Mouse (Mus musculus) MEL (cell line): ENCODE measurements around the gene Abhd17a. TPM values are rescaled to one million over a fixed set of nuclear protein-coding genes. Genes with fewer than 3 reads are reported as not detected.
A peak's percentile ranks its signal among the peaks of the same experiment; 100 is the strongest.

Experiments
- DNase-seq: peaks from one replicate; pipeline ENCODE4 v3.0.0; 2011; ENCODE audit warnings: low read depth, low spot score
- H3K27ac ChIP-seq: 2 replicates; pipeline ENCODE4 v1.5.1; 2012; ENCODE audit warnings: low read depth, mild to moderate bottlenecking, control low read depth, low read length, moderate library complexity; ENCODE audit not compliant: control insufficient read depth
- H3K27me3 ChIP-seq, 2 experiments: fragments of 150-350 bp in 1 of 2; sonication (generic) in 1 of 2; 2 replicates each; pipeline ENCODE4 v1.6.1; 2012; ENCODE audit warnings: low read length in 2 of 2, mild to moderate bottlenecking in 2 of 2, improper control_type of control experiment in 1 of 2, moderate library complexity in 1 of 2; ENCODE audit not compliant: insufficient read depth in 2 of 2, control insufficient read depth in 1 of 2
- H3K36me3 ChIP-seq, 2 experiments: 2 replicates each; pipeline ENCODE4 v1.6.1; 2012 to 2014; ENCODE audit warnings: low read length in 2 of 2, improper control_type of control experiment in 1 of 2, inconsistent platforms in 1 of 2, mild to moderate bottlenecking in 1 of 2; ENCODE audit not compliant: insufficient read depth in 2 of 2, control insufficient read depth in 1 of 2
- H3K4me1 ChIP-seq, 2 experiments: fragments of 150-350 bp in 1 of 2; sonication (generic) in 1 of 2; 2 replicates each; pipeline ENCODE4 v1.6.1; 2012; ENCODE audit warnings: low read length in 2 of 2, improper control_type of control experiment in 1 of 2, mild to moderate bottlenecking in 1 of 2; ENCODE audit not compliant: insufficient read depth in 2 of 2, control insufficient read depth in 1 of 2
- H3K4me3 ChIP-seq, 2 experiments: fragments of 150-350 bp in 1 of 2; sonication (generic) in 1 of 2; 2 replicates each; pipeline ENCODE4 v1.5.1; 2012; ENCODE audit warnings: low read depth in 2 of 2, low read length in 2 of 2, mild to moderate bottlenecking in 2 of 2, moderate library complexity in 2 of 2, control low read depth in 1 of 2, improper control_type of control experiment in 1 of 2; ENCODE audit not compliant: control insufficient read depth in 1 of 2, insufficient read depth in 1 of 2
- H3K79me2 ChIP-seq: 2 replicates; pipeline ENCODE4 v1.6.1; 2012; ENCODE audit warnings: mild to moderate bottlenecking, low read length, moderate library complexity; ENCODE audit not compliant: control insufficient read depth, poor library complexity, insufficient read depth
- H3K9ac ChIP-seq: 2 replicates; pipeline ENCODE4 v1.6.1; 2012; ENCODE audit warnings: low read depth, mild to moderate bottlenecking, control low read depth, low read length, moderate library complexity; ENCODE audit not compliant: control insufficient read depth, poor library complexity, severe bottlenecking
- H3K9me3 ChIP-seq: fragments of 150-350 bp; sonication (generic); replicated peaks from 2 replicates; pipeline ENCODE4 v1.6.1; 2012; ENCODE audit warnings: mild to moderate bottlenecking, low read length, improper control_type of control experiment, moderate library complexity; ENCODE audit not compliant: insufficient read depth
- CHD1 ChIP-seq: IDR thresholded peaks from 2 replicates; pipeline ENCODE4 v1.6.1; 2012; ENCODE audit warnings: low read depth, mild to moderate bottlenecking, inconsistent platforms, low read length, improper control_type of control experiment
- CTCF ChIP-seq, 3 experiments: IDR thresholded peaks in 2 of 3; conservative IDR thresholded peaks in 1 of 3; 2 replicates each; pipeline ENCODE4 v1.5.1; 2011 to 2012; ENCODE audit warnings: low read length in 3 of 3, low read depth in 2 of 3, mild to moderate bottlenecking in 2 of 3, improper control_type of control experiment in 1 of 3, inconsistent platforms in 1 of 3, mixed read lengths in 1 of 3, moderate library complexity in 1 of 3; ENCODE audit not compliant: control insufficient read depth in 1 of 3, insufficient read depth in 1 of 3, poor library complexity in 1 of 3, severe bottlenecking in 1 of 3
- EP300 ChIP-seq, 2 experiments: IDR thresholded peaks; 2 replicates each; pipeline ENCODE4 v1.6.1; 2011; ENCODE audit warnings: improper control_type of control experiment in 2 of 2, low read length in 2 of 2, low read depth in 1 of 2, mild to moderate bottlenecking in 1 of 2
- GABPA ChIP-seq: IDR thresholded peaks from 2 replicates; pipeline ENCODE4 v1.6.1; 2012; ENCODE audit warnings: low read depth, mild to moderate bottlenecking, inconsistent platforms, low read length, improper control_type of control experiment, moderate library complexity
- GATA1 ChIP-seq: IDR thresholded peaks from 2 replicates; pipeline ENCODE4 v1.6.1; 2011; ENCODE audit warnings: low read depth, low read length, improper control_type of control experiment
- JUND ChIP-seq: IDR thresholded peaks from 2 replicates; pipeline ENCODE4 v1.6.1; 2011; ENCODE audit warnings: low read depth, mild to moderate bottlenecking, improper control_type of control experiment, low read length
- KAT2A ChIP-seq: conservative IDR thresholded peaks from 2 replicates; pipeline ENCODE4 v1.6.1; 2012; ENCODE audit warnings: low read depth, low read length, improper control_type of control experiment, inconsistent platforms
- MAFK ChIP-seq: IDR thresholded peaks from 2 replicates; pipeline ENCODE4 v1.6.1; 2011; ENCODE audit warnings: low read depth, mild to moderate bottlenecking, low read length, improper control_type of control experiment, borderline replicate concordance
- MAX ChIP-seq: IDR thresholded peaks from 2 replicates; pipeline ENCODE4 v1.6.1; 2011; ENCODE audit warnings: low read length, improper control_type of control experiment
- MYB ChIP-seq: IDR thresholded peaks from 2 replicates; pipeline ENCODE4 v1.6.1; 2011; ENCODE audit warnings: mild to moderate bottlenecking, low read depth, low read length, improper control_type of control experiment
- NELFE ChIP-seq: IDR thresholded peaks from 2 replicates; pipeline ENCODE4 v1.6.1; 2011; ENCODE audit warnings: low read depth, low read length, improper control_type of control experiment
- POLR2A ChIP-seq, 2 experiments: IDR thresholded peaks; 2 replicates each; pipeline ENCODE4 v1.6.1; 2011 to 2012; ENCODE audit warnings: low read length in 2 of 2, mild to moderate bottlenecking in 2 of 2, control low read depth in 1 of 2, improper control_type of control experiment in 1 of 2, low read depth in 1 of 2, moderate library complexity in 1 of 2; ENCODE audit not compliant: control insufficient read depth in 1 of 2, insufficient read depth in 1 of 2, poor library complexity in 1 of 2
- POLR2AphosphoS5 ChIP-seq: IDR thresholded peaks from 2 replicates; pipeline ENCODE4 v1.6.1; 2012; ENCODE audit warnings: low read depth, borderline replicate concordance, mild to moderate bottlenecking, inconsistent platforms, low read length, moderate library complexity, mixed read lengths
- RCOR1 ChIP-seq: IDR thresholded peaks from 2 replicates; pipeline ENCODE4 v1.6.1; 2012; ENCODE audit warnings: low read depth, mild to moderate bottlenecking, inconsistent platforms, low read length, improper control_type of control experiment
- SIN3A ChIP-seq: IDR thresholded peaks from 2 replicates; pipeline ENCODE4 v1.6.1; 2012; ENCODE audit warnings: low read length, improper control_type of control experiment, inconsistent platforms
- SMC3 ChIP-seq: IDR thresholded peaks from 2 replicates; pipeline ENCODE4 v1.6.1; 2011; ENCODE audit warnings: low read depth, low read length, improper control_type of control experiment
- TAL1 ChIP-seq: IDR thresholded peaks from 2 replicates; pipeline ENCODE4 v1.6.1; 2012; ENCODE audit warnings: mild to moderate bottlenecking, inconsistent platforms, low read length, moderate library complexity, mixed read lengths
- TCF12 ChIP-seq: IDR thresholded peaks from 2 replicates; pipeline ENCODE4 v1.6.1; 2014; ENCODE audit warnings: low read depth, mild to moderate bottlenecking, inconsistent platforms, low read length, improper control_type of control experiment, moderate library complexity
- UBTF ChIP-seq: IDR thresholded peaks from 2 replicates; pipeline ENCODE4 v1.6.1; 2012; ENCODE audit warnings: low read depth, mild to moderate bottlenecking, inconsistent platforms, low read length, improper control_type of control experiment, moderate library complexity, borderline replicate concordance; ENCODE audit not compliant: insufficient read depth
- USF2 ChIP-seq, 2 experiments: IDR thresholded peaks; 2 replicates each; pipeline ENCODE4 v1.6.1; 2011 to 2012; ENCODE audit warnings: improper control_type of control experiment in 2 of 2, low read length in 2 of 2, borderline replicate concordance in 1 of 2, inconsistent platforms in 1 of 2, low read depth in 1 of 2, mild to moderate bottlenecking in 1 of 2; ENCODE audit not compliant: insufficient read depth in 1 of 2
- ZC3H11A ChIP-seq: IDR thresholded peaks from 2 replicates; pipeline ENCODE4 v1.6.1; 2012; ENCODE audit warnings: low read depth, mild to moderate bottlenecking, inconsistent platforms, low read length, improper control_type of control experiment
- ZNF384 ChIP-seq: IDR thresholded peaks from 2 replicates; pipeline ENCODE4 v1.6.1; 2012; ENCODE audit warnings: low read depth, mild to moderate bottlenecking, inconsistent platforms, low read length, improper control_type of control experiment
- polyA plus RNA-seq, 2 experiments: library from polyadenylated mRNA; stranded (reverse) in 1 of 2; unstranded in 1 of 2; fragments of >175 nt in 1 of 2; fragments of >200 nt in 1 of 2; gene quantifications; 2 replicates each; pipeline versions ENCODE4 v1.2.1 to v1.2.4; 2012; ENCODE audit warnings: low replicate concordance in 2 of 2, low read depth in 1 of 2; ENCODE audit not compliant: insufficient read length in 2 of 2, insufficient read depth in 1 of 2, missing spikeins in 1 of 2
- total RNA-seq: library from RNA; depleted of rRNA; stranded (reverse); fragments of 300-350 nt; gene quantifications from 2 replicates; pipeline ENCODE4 v1.2.3, GENCODE M21; 2012

Abhd17a gene
- total and polyA plus RNA-seq, 3 experiments: 96.2 to 136 (median 98.5) TPM

DNA sequence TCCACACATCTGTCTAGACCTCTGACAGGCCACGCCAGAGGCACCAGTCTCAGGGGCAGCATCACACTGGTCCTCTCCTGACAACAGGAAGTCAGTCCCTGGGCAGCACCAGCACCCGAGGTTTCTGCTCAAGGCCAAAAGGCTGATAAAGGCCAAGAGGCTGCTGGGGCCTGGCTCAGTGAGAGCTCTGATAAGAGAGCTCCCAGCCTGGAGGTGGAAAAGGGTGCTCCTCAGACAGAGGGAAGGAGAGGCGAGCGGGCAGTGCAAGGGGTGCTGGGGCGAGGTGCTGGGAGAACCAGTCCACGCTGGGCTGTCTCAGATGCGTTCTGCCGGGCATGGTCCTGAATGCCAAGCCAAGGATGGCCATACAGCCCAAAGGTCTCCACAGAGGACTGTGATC lies 36.6 kb downstream of the Abhd17a start (continued):
- TF ChIP-seq SMC3: no peak
- TF ChIP-seq TCF12: peak; percentile 37; the same call in 1 of the 2 replicates
- no peak for TF ChIP-seq RCOR1
- peak in 1 of 2 experiments; percentile 38; a peak in 2 of 4 replicates for TF ChIP-seq EP300 (IDR thresholded peaks at IDR 0.05; ENCODE audit: low read depth in 1 of 2, low read length in 2 of 2)
- TF ChIP-seq UBTF: no peak

DNA sequence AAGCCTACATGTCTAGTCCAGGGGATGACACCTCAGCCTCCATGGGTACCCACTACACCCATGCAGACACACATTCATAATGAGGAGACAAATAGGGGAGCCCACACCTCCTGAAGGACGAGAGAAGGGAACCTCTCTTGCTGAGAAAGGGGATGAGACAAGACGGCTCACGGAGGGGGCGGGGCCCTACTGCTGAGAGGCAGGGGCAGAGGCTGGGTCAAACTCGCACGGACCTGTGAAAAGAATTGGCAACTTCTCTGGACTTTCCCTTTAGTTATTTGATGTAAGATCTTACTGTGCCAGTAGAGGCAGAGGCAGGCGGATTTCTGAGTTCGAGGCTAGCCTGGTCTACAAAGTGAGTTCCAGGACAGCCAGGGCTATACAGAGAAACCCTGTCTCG lies 37.8 kb downstream of the Abhd17a start:
- peaks cover 34% of the 10 kb centered on the region for H3K79me2 ChIP-seq
- no peak overlapping the region for H3K27ac ChIP-seq
- no peak for DNase-seq
- no peaks in the 10 kb centered on the region for H3K27me3 ChIP-seq
- no peak overlapping the region for H3K4me3 ChIP-seq
- H3K9ac ChIP-seq: no peak overlapping the region
- no peaks in the 10 kb centered on the region for H3K9me3 ChIP-seq
- H3K36me3 ChIP-seq: peaks cover 3 to 11% of the 10 kb centered on the region in 2 experiments; a peak in 3 of 4 replicates
- peaks cover 3 to 19% of the 10 kb centered on the region in 2 experiments for H3K4me1 ChIP-seq
- TF ChIP-seq TCF12: no peak
- no peak for TF ChIP-seq KAT2A

GRCm38 (mm10) chr10:80549279-80549678 lies 40.9 kb downstream of the Abhd17a start:
- peaks cover 0 to 7% of the 10 kb centered on the region in 2 experiments; a peak in 3 of 4 replicates for H3K36me3 ChIP-seq
- no peak overlapping the region for H3K4me3 ChIP-seq
- H3K9me3 ChIP-seq: no peaks in the 10 kb centered on the region
- H3K9ac ChIP-seq: no peak overlapping the region
- no peaks in the 10 kb centered on the region for H3K27me3 ChIP-seq
- no peak for TF ChIP-seq MYB
- TF ChIP-seq POLR2A (IDR thresholded peaks at IDR 0.05; ENCODE audit: control insufficient read depth in 1 of 2, insufficient read depth in 1 of 2, low read depth in 1 of 2, low read length in 2 of 2, poor library complexity in 1 of 2): no peak
- no peak for TF ChIP-seq UBTF
- TF ChIP-seq USF2 (IDR thresholded peaks at IDR 0.05; ENCODE audit: borderline replicate concordance in 1 of 2, insufficient read depth in 1 of 2, low read depth in 1 of 2, low read length in 2 of 2): no peak
- TF ChIP-seq NELFE: no peak
- no peak for TF ChIP-seq SIN3A
- TF ChIP-seq GABPA: no peak
- TF ChIP-seq JUND: no peak
- TF ChIP-seq ZNF384: no peak
- TF ChIP-seq CTCF (IDR thresholded peaks at IDR 0.05 in 2 of 3, conservative IDR thresholded peaks at IDR 0.05 in 1 of 3; ENCODE audit: control insufficient read depth in 1 of 3, insufficient read depth in 1 of 3, low read depth in 2 of 3, low read length in 3 of 3, poor library complexity in 1 of 3, severe bottlenecking in 1 of 3): no peak
- TF ChIP-seq SMC3: no peak
- TF ChIP-seq ZC3H11A: no peak
- no peak for TF ChIP-seq CHD1
- TF ChIP-seq TAL1: no peak
- no peak for TF ChIP-seq POLR2AphosphoS5
- no peak for TF ChIP-seq MAFK
- no peak for TF ChIP-seq EP300 (IDR thresholded peaks at IDR 0.05; ENCODE audit: low read depth in 1 of 2, low read length in 2 of 2)
- no peak for TF ChIP-seq GATA1
- TF ChIP-seq MAX: no peak
- H3K79me2 ChIP-seq: peaks cover 15% of the 10 kb centered on the region
- no peak overlapping the region for H3K27ac ChIP-seq
- DNase-seq: no peak
- H3K4me1 ChIP-seq: peaks cover 2 to 14% of the 10 kb centered on the region in 2 experiments
